Mouse (Mus musculus) ovary, postnatal 14 days (tissue): ENCODE results near the gene Rangrf.
A peak's percentile ranks its signal among the peaks of the same experiment; 100 is the strongest.
"Not testable (repeated sequence)": the region's sequence is repeated elsewhere in the genome, so short reads cannot be mapped to it uniquely, and the experiment has no call there.

ENCODE experiments used
- DNase-seq: peaks from one replicate; pipeline ENCODE4 v3.0.0; 2022; ENCODE audit warnings: low spot score

The Rangrf gene

GRCm38 (mm10) chr11:68979320-68979733 is 4.3 kb upstream of the Rangrf start:
- DNase-seq = no peak

DNA sequence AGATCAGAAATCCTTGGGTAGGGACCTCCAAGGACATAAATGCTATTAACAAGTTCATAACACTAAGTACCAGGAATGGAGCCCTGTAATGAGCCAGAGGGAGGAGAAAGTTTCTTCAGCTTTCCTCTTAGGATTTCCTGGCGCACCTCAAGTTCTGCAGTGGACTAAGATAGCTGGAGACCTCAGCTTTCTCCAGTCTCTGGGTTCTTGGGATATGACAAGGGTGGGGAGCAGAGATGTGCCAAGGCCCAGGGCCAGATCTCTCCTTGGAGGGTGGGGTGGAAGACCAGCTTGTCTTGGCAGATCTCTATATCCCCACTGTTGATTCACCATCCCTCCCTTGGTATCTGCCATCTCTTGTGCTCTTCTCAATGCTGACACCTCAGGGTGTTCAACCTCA is 616 bp upstream of the Rangrf start:
- DNase-seq = no peak

DNA sequence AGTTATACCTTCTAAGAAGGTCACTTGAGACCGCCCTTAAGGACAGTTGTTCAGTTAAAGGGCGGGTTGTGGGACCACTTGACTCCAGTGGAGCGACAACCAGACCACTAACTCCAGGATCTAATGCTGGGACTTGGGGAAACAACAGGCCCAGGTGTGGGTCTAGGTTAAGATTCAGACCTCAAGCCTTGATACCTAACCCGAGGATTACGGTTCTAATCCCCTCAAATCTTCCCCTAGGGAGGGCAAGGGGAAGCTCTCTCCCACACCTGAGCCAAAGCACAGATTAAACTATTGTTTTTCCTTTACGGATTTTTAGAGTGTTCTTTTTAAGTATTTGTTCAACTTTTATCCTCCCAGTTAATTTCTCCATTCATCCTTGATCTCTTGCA is 930 bp downstream of the Rangrf start:
- DNase-seq = no peak

DNA sequence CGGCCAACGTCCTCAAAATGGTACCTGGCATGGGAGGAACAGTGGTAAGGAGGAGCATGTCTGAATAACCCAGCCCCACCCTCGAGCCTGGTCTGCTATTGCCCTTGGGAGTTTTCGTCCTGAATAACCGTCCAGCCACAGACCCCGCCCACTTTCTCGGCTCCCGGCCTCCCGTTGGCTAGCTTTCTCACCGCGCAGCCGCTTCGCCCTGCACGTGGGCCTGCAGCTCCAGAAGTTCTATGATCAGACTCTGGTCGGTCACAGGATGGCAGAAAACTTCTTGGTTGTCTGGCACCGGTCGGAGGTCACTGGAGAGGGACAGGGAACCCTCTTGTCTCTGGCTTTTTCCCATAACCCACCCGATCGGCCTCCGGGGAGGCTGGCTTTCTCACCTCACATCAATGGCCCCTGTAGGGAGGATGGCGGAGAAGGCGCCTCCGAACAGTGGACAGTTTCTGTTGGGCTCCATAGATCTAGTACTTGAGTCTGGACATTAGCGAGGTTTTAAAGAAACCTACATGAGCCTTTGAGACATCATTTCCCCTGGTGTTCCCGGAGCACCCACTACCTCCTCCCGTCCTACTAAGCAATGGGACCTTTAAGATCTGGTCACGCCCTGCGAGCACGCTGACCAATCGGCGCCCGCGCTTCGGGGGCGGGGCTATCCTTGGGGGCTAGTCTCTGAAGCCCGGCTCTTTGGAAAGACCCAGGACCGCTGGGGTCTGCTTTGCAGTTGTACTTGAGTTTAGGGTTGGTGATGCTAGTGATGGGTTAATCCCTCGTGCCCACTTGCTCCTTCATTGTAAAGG is 1.5 kb downstream of the Rangrf start:
- peak; percentile 72 for DNase-seq

DNA sequence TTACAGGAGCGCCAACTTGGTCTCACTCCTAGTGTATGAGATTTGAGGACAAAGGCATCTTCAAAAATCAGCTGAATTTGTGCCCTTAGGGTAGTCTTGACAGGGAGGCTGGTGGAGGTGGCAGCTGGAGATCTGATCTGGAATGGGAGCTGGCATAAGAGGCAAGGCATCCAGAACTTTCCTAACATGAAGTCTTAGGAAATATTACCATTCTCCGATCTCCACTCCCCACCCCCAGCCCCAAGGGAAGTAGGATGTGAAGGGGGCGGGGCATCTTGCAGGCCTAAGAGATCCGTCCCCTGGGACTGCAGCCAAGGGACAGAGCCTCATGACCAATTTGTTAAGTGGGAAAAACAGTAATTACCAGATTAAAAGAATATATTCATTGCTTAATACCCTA is 4.8 kb downstream of the Rangrf start:
- DNase-seq = no peak

GRCm38 (mm10) chr11:68968752-68969151 is 6.2 kb downstream of the Rangrf start:
- DNase-seq = no peak

- DNase-seq = peak; percentile 79
Measured at GRCm38 (mm10) chr11:68967337-68968282, 7.4 kb downstream of the Rangrf start, which contains the start of gene Slc25a35. Gene Slc25a35 (plus strand): TSS chr11:68968131.

DNA sequence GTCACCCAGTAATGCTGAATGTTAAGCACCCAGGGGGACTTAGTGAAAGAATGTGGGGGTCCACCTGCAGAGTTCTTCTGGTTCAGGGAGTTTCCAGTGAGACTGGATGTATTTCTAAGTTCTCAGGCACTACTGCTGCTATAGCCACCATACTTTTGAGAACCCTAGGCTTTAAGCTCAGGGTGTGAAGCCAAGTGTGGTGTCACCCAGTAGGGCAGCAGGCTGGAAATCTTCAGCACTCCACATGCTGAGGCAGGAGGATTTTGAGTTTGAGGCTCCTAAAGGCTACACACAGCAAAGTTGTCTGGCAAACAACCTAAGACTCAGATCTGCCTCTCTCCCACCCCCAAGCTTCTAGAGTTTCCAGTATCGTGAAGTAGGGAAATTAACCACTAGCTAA is 8.4 kb downstream of the Rangrf start:
- no peak for DNase-seq

- DNase-seq = peak; percentile 42
Measured at GRCm38 (mm10) chr11:68965845-68966244, 9.1 kb downstream of the Rangrf start.

DNA sequence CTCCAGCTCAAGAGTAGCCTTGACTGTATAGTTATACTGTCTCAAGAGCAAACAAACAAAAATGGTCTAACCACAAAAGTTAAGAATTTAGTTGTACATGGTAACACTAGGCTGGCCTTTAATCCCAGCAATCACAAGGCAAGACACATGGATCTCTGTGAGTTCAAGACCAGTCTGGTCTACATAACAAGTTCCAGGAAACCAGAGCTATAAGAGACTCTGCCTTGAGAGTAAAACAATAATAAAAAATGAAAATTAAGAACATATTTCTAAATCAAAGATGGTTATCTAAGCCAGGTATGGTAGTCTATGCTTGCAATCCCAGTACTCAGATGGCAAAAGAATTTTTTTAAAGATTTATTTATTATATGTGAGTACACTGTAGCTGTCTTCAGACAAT is 9.9 kb downstream of the Rangrf start:
- DNase-seq = no peak

- DNase-seq = no peak
Measured at GRCm38 (mm10) chr11:68963405-68963804, 11.6 kb downstream of the Rangrf start.

DNA sequence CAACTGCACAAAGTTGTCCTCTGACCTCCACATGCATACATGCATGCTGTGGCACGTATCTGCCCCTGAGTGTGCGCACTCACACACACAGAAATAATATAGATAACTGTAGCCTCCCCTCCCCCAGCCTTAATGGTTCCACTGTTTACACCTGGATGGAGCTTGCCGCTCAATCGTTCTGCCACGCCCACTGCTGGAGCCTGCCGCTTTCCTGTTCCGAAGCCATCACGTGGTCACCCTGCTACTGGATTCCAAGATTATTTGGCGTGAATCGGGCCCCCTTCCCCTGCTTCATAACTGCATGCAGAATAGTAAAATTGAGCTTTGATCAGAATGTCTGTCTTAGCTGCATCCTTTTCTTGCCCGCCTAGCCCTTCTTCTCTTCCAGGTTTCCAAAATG is 12.8 kb downstream of the Rangrf start:
- DNase-seq = not testable (repeated sequence)

- no peak for DNase-seq
Measured at GRCm38 (mm10) chr11:68961596-68961995, 13.4 kb downstream of the Rangrf start.

- DNase-seq = no peak
Measured at GRCm38 (mm10) chr11:68957971-68958370, 17.0 kb downstream of the Rangrf start.

GRCm38 (mm10) chr11:68957308-68957707 is 17.7 kb downstream of the Rangrf start, which contains the start of gene Arhgef15:
Gene Arhgef15 (minus strand): TSS chr11:68957480.
- DNase-seq = no peak

GRCm38 (mm10) chr11:68956697-68957096 is 18.3 kb downstream of the Rangrf start:
- no peak for DNase-seq

GRCm38 (mm10) chr11:68956107-68956506 is 18.9 kb downstream of the Rangrf start:
- no peak for DNase-seq

DNA sequence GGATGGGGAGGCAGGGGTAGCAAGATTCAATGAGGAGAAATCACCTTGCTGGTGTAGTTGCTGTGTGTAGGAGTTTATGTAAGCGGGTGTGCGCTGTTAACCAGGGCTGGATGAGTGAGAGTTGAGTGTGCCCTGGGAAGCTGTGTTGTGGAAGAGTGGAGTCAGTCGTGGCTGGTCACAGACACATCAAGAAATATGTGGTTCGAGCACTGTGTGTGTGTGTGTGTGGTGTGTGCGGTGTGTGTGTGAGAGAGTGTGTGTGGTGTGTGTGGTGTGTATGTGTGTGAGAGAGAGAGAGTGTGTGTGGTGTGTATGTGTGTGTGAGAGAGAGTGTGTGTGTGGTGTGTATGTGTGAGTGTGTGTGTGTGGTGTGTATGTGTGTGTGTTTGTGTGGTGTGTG is 19.5 kb downstream of the Rangrf start:
- DNase-seq = no peak

GRCm38 (mm10) chr11:68954408-68954807 is 20.6 kb downstream of the Rangrf start:
- no peak for DNase-seq

DNA sequence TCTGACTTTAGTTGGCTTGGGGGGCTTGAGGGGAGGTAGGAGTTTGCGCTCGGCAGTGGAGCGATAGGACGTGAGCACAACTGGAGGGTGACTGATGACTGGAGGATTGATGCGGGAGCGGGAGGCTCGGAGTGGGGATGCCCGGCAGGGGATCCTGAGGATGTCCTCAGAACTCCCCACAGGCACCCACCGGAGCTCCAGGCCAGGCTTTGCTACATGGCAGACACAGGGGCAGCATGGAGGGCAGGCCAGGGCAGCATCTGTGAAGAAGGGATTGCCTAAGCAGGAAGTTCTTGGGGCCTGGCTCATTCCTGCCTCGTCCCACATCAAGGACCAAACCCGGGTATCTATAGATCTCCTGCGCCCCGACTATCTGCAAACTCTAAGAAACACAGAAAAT is 21.1 kb downstream of the Rangrf start:
- DNase-seq = no peak

- DNase-seq = no peak
Measured at GRCm38 (mm10) chr11:68947542-68947993, 27.4 kb downstream of the Rangrf start.

DNA sequence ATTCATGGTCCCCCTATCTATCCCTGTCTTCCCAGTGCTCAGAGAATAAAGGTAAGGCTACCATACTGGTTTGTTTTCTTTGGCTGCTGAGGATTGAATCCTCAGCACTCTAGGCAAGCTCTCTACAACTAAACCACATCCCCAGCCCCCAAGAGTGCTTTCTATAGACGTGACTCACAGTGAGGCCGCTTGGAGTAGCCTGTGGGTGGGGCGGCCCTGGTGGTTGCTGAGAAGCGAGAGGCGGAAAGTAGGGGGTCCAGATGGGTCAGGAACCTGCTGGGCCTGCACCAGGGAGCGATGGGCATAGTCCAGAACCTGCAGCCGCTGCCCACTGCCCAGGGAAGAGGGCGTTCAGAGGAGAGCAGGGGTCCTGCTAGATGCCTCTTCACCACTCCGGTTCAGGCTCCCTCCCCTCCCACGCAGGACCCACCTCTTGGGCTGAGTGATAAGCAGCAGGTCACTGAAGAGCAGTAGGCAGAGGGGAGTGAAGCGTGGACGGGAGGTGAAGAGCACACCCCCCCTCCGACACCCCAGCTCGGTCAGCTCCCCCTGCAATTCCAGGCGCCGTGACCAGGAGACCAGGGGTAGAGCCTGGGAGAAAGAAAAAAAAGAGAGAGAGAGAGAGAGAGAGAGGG is 28.1 kb downstream of the Rangrf start:
- no peak for DNase-seq
